Mouse (Mus musculus) thymus, adult 2 months (tissue): Measurements from ENCODE around the gene Zfp58. TPM values are rescaled to one million over a fixed set of nuclear protein-coding genes. Genes with fewer than 3 reads are reported as not detected.

Experiments
- DNase-seq: peaks from one replicate; pipeline ENCODE4 v3.0.0; 2021
- H3K27ac ChIP-seq: fragments of 200-500 bp; 2 replicates; pipeline ENCODE4 v1.5.1; 2012; ENCODE audit warnings: low read length, control low read depth; ENCODE audit not compliant: control insufficient read depth, insufficient read depth
- H3K27me3 ChIP-seq: fragments of 200-500 bp; 2 replicates; pipeline ENCODE4 v1.6.1; 2012; ENCODE audit warnings: mild to moderate bottlenecking, low read length, moderate library complexity, mixed read lengths; ENCODE audit not compliant: control insufficient read depth, insufficient read depth
- H3K36me3 ChIP-seq: fragments of 200-500 bp; 2 replicates; pipeline ENCODE4 v1.6.1; 2012; ENCODE audit warnings: mild to moderate bottlenecking, low read length, moderate library complexity; ENCODE audit not compliant: control insufficient read depth, insufficient read depth
- H3K4me1 ChIP-seq: fragments of 200-500 bp; replicated peaks from 2 replicates; pipeline ENCODE4 v1.6.1; 2012; ENCODE audit warnings: low read length; ENCODE audit not compliant: control insufficient read depth, insufficient read depth
- H3K4me3 ChIP-seq: fragments of 200-500 bp; 2 replicates; pipeline ENCODE4 v1.5.1; 2012; ENCODE audit warnings: mild to moderate bottlenecking, low read length, control low read depth, moderate library complexity; ENCODE audit not compliant: control insufficient read depth, insufficient read depth
- CTCF ChIP-seq: fragments of 200-500 bp; IDR thresholded peaks from 2 replicates; pipeline ENCODE4 v1.5.1; 2012; ENCODE audit warnings: mild to moderate bottlenecking, control low read depth, low read length, moderate library complexity, borderline replicate concordance; ENCODE audit not compliant: control insufficient read depth, poor library complexity, insufficient read depth; ENCODE audit errors: extremely low read depth
- POLR2A ChIP-seq: fragments of 200-500 bp; IDR thresholded peaks from 2 replicates; pipeline ENCODE4 v1.6.1; 2012; ENCODE audit warnings: mild to moderate bottlenecking, low read length, control low read depth, moderate library complexity; ENCODE audit not compliant: control insufficient read depth, poor library complexity, insufficient read depth; ENCODE audit errors: extremely low read depth
- WGBS: fragments of 180-500 bp; shearing (Covaris S2); methylation state at CpG from one replicate; pipeline ENCODE4 v1.1.7; 2018; 5-methylcytosine and 5-hydroxymethylcytosine counted together
- polyA plus RNA-seq: library from polyadenylated mRNA; depleted of rRNA; stranded (reverse); fragments of >200 nt; gene quantifications from 2 replicates; pipeline ENCODE4 v1.2.3, GENCODE M21; 2012; rRNA removed

The Zfp58 gene
- 1.2 and 1.7 TPM in 2 replicates for polyA plus RNA-seq

DNA sequence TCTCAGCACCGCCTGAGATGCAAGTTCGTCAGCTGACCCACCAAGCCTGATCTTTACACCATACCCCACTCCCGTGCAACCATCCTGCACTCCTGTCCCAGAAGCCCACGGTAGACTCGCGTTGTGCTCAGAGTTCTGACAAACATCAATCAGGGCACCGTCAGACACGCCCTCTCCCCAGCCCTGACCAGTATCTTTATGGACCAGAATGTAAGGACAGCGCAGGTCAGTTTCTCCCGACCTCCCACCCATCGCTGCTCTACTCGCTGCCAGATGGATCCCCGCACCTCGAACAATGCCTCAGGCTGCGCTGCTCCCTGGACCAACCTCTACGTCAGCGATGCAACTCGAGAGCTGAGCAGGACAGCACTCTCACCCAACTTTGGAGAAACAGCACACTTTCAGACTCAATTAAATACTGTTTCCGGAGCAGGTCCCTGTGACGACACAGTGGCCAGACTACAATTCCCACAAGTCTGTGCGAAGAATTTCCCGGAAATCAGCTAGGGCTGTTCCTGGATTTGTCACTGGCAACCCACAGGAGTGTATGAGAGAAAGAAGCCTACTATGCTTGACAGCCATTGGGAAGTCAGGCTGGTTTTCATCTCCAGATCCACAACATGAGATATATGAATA lies at the start of gene Zfp58:
TSS of gene Zfp58 (minus strand) at position 472 of the 636 bp plus-strand sequence.
- WGBS, result 1% methylated on average over 22 of the region's 22 CpGs
- Histone ChIP-seq H3K27ac (0 out of 2 replicates have a peak within 1 kb of the TSS, but pooled peaks have one; percentile 1), H3K27me3 (no peaks in the 10 kb centered on the region), H3K4me3 (peak within 1 kb of the TSS; percentile 66), H3K36me3 (no peaks in the 10 kb centered on the region; the same call in 1 of the 2 replicates), H3K4me1 (peaks cover 10% of the 10 kb centered on the region)
- peak; percentile 88 for DNase-seq
- TF ChIP-seq CTCF, result no peak
- TF ChIP-seq POLR2A, result peak; percentile 24; the same call in 1 of the 2 replicates

GRCm38 (mm10) chr13:67545941-67546340 lies 45.6 kb upstream of the Zfp58 start:
- TF ChIP-seq POLR2A (no peak), CTCF (no peak)
- 97% methylated on average over 1 of the region's 1 CpGs for WGBS
- no peak for DNase-seq

DNA sequence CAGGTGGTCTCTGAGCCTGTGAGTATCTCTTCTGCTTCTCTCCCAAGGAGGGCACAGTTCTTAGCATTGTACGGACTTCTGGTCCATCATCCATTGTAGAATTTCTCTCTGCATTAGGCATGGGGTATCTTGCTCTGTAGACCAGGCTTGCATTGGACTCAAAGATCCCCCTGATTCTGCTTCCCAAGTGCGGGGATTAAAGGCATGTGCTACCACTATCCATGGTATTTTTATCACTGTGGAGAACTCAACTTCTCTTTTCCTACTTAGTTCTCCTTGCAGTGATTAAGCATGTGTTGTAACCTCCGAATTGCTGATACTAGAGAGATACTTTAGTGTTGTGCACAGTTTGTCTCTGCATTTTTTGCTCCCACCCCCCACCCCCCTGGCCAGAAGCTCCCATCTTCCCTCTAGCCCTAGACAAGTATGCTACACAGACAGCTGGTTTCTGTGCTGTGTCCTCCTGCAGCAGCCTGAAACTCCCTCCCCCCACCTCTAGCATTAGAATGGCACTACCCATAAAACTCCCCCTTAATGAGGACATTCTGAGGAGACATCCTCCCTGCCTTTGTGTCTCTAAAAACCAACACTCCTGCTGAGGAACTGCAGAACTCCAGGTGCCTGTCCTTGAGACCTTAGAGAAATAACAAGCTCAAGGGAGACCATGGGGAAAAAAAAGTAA lies 26.8 kb upstream of the Zfp58 start:
- Histone ChIP-seq H3K27ac (no peak overlapping the region), H3K36me3 (no peaks in the 10 kb centered on the region), H3K27me3 (no peaks in the 10 kb centered on the region), H3K4me3 (no peak overlapping the region), H3K4me1 (peaks cover 5% of the 10 kb centered on the region; the same call in 1 of the 2 replicates)
- 91% methylated on average over 3 of the region's 3 CpGs for WGBS
- TF ChIP-seq POLR2A, result no peak
- TF ChIP-seq CTCF, result no peak
- no peak for DNase-seq

More at GRCm38 (mm10) chr13:67545941-67546340, 45.6 kb upstream of the Zfp58 start:
- H3K4me1 ChIP-seq, result peaks cover 3% of the 10 kb centered on the region; the same call in 1 of the 2 replicates
- no peak overlapping the region for H3K27ac ChIP-seq
- no peak overlapping the region for H3K4me3 ChIP-seq
- no peaks in the 10 kb centered on the region for H3K27me3 ChIP-seq
- H3K36me3 ChIP-seq, result peaks cover 35% of the 10 kb centered on the region

GRCm38 (mm10) chr13:67525753-67526410 lies 25.5 kb upstream of the Zfp58 start, which contains the start of the genes Gm26965 and Zfp87:
Gm26965 (minus strand) TSS chr13:67526151.
Zfp87 (minus strand) TSS chr13:67526177.
- H3K27me3 ChIP-seq, result no peaks in the 10 kb centered on the region
- DNase-seq, result peak; percentile 93
- peak within 1 kb of the TSS; percentile 88 for H3K4me3 ChIP-seq
- TF ChIP-seq CTCF (no peak), POLR2A (peak; percentile 91)
- peaks cover 5% of the 10 kb centered on the region; the same call in 1 of the 2 replicates for H3K4me1 ChIP-seq
- H3K36me3 ChIP-seq, result peaks cover 3% of the 10 kb centered on the region; the same call in 1 of the 2 replicates
- under 1% methylated on average over 27 of the region's 27 CpGs for WGBS
- peak within 1 kb of the TSS; percentile 32 for H3K27ac ChIP-seq

DNA sequence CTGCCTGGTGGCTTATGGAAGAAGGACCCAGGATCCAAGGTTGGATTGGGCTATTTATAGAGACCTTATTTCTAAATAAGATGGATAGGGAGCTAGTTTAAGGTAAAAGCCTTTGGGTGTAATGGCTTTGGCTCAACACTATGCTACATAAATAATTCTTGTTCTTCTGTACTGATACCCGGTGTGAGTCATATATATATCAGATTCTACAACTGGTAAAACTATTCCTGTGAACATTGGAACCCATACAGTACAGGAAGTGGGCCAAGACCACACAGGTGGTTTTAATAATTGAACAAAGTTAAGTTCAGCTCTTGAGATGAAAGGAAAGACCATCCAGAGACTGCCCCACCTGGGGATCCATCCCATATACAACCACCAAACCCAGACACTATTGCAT lies 553 bp upstream of the Zfp58 start:
- Histone ChIP-seq H3K27me3 (no peaks in the 10 kb centered on the region), H3K36me3 (no peaks in the 10 kb centered on the region), H3K4me1 (peaks cover 10% of the 10 kb centered on the region), H3K4me3 (no peak overlapping the region), H3K27ac (no peak overlapping the region)
- no peak for DNase-seq
- 100% methylated on average over 1 of the region's 1 CpGs for WGBS
- TF ChIP-seq CTCF, result no peak
- no peak for TF ChIP-seq POLR2A

DNA sequence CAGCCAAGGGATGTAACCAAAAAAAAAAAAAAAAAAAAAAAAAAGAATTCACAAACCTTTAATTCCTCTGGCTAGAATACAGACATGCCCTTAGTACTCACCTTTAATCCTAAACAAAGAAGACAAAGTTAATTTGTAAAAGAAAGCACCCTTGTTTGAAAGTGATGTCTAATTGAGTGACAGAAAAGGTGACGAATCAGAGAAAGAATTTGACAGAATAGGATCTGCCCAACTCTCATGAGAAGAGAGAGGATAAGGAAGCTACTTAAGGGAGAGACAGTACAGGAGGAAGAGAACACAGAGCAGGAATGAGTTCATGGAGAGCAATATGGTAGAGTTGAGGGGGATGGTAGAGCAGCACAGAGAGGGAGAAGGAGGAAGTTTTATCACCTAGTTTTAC lies 4.7 kb downstream of the Zfp58 start:
- 88% methylated on average over 1 of the region's 1 CpGs for WGBS

More for the DNA sequence above, 4.7 kb downstream of the Zfp58 start:
- H3K4me3 ChIP-seq, result no peak overlapping the region
- no peak for DNase-seq
- H3K27me3 ChIP-seq, result no peaks in the 10 kb centered on the region
- H3K27ac ChIP-seq, result no peak overlapping the region
- peaks cover 22% of the 10 kb centered on the region for H3K36me3 ChIP-seq
- TF ChIP-seq POLR2A (no peak), CTCF (no peak)
- peaks cover 10% of the 10 kb centered on the region for H3K4me1 ChIP-seq
